Mouse (Mus musculus) erythroblast, embryonic 14.5 days (primary cell): Measurements from ENCODE around the gene Tmbim4.

Experiments used
- GATA1 ChIP-seq: IDR thresholded peaks from 2 replicates; pipeline ENCODE4 v1.6.1; 2012; ENCODE audit warnings: low read length, inconsistent platforms, mixed read lengths
- TAL1 ChIP-seq: IDR thresholded peaks from 3 replicates; pipeline ENCODE4 v1.6.1; 2012; ENCODE audit warnings: low read length, inconsistent platforms, mixed read lengths

- TF ChIP-seq TAL1, result no peak
- no peak for TF ChIP-seq GATA1
Observed at GRCm38 (mm10) chr10:120165793-120166503, 35.4 kb upstream of the Tmbim4 start.
